Mouse (Mus musculus) mesoderm, embryonic 11.5 days (tissue): ENCODE data around the gene Cysrt1.
A peak's percentile ranks its signal among the peaks of the same experiment; 100 is the strongest.

ENCODE experiments used
- DNase-seq: peaks from one replicate; pipeline ENCODE4 v3.0.0-alpha.2; 2012; ENCODE audit warnings: low read depth, low spot score

Gene Cysrt1

GRCm38 (mm10) chr2:25211121-25211670 lies 31.1 kb downstream of the Cysrt1 start, which contains the start of gene Nelfb:
TSS of gene Nelfb (minus strand) at chr2:25211489.
- DNase-seq: peak; percentile 92

- no peak for DNase-seq
Observed at GRCm38 (mm10) chr2:25210686-25211085, 31.6 kb downstream of the Cysrt1 start.

- DNase-seq: no peak
Observed at GRCm38 (mm10) chr2:25207593-25207992, 34.7 kb downstream of the Cysrt1 start.

- DNase-seq: no peak
Observed at GRCm38 (mm10) chr2:25203631-25204214, 38.5 kb downstream of the Cysrt1 start.

GRCm38 (mm10) chr2:25200631-25201030 lies 41.6 kb downstream of the Cysrt1 start:
- no peak for DNase-seq

GRCm38 (mm10) chr2:25197946-25198345 lies 44.3 kb downstream of the Cysrt1 start:
- no peak for DNase-seq

- no peak for DNase-seq
Observed at GRCm38 (mm10) chr2:25197191-25197590, 45.1 kb downstream of the Cysrt1 start.

GRCm38 (mm10) chr2:25196172-25196954 lies 45.9 kb downstream of the Cysrt1 start, which contains the start of gene Tor4a:
TSS of gene Tor4a (minus strand) at chr2:25196886.
- no peak for DNase-seq

- DNase-seq: no peak
Observed at GRCm38 (mm10) chr2:25195211-25196156, 46.8 kb downstream of the Cysrt1 start.

GRCm38 (mm10) chr2:25194486-25195171 lies 47.6 kb downstream of the Cysrt1 start:
- no peak for DNase-seq

GRCm38 (mm10) chr2:25194006-25194405 lies 48.2 kb downstream of the Cysrt1 start:
- DNase-seq: no peak

GRCm38 (mm10) chr2:25193330-25193770 lies 48.9 kb downstream of the Cysrt1 start:
- peak; percentile 91 for DNase-seq
